Mouse (Mus musculus) heart, embryonic 10.5 days (tissue): ENCODE measurements around the gene Slc25a31. TPM values are rescaled to one million over a fixed set of nuclear protein-coding genes. Genes with fewer than 3 reads are reported as not detected.

Experiments used
- DNase-seq: peaks from one replicate; pipeline ENCODE4 v3.0.0-alpha.2; 2017; ENCODE audit warnings: low spot score
- H3K27ac ChIP-seq: fragments of 300-500 bp; sonication (generic); 2 replicates; pipeline ENCODE4 v1.5.1; 2016; ENCODE audit warnings: mild to moderate bottlenecking
- H3K27me3 ChIP-seq: fragments of 300-500 bp; sonication (generic); 2 replicates; pipeline ENCODE4 v1.6.1; 2016; ENCODE audit warnings: mild to moderate bottlenecking; ENCODE audit not compliant: poor library complexity, insufficient read depth, severe bottlenecking
- H3K36me3 ChIP-seq: fragments of 300-500 bp; sonication (generic); 2 replicates; pipeline ENCODE4 v1.6.1; 2016; ENCODE audit warnings: mild to moderate bottlenecking, moderate library complexity
- H3K4me1 ChIP-seq: fragments of 300-500 bp; sonication (generic); 2 replicates; pipeline ENCODE4 v1.6.1; 2016; ENCODE audit warnings: mild to moderate bottlenecking
- H3K4me3 ChIP-seq: fragments of 300-500 bp; sonication (generic); 2 replicates; pipeline ENCODE4 v1.5.1; 2016; ENCODE audit warnings: mild to moderate bottlenecking, moderate library complexity
- H3K9me3 ChIP-seq: fragments of 300-500 bp; sonication (generic); 2 replicates; pipeline ENCODE4 v1.6.1; 2016; ENCODE audit warnings: mild to moderate bottlenecking, moderate library complexity
- WGBS: fragments of 180-500 bp; shearing (Covaris S2); methylation state at CpG from one replicate; pipeline ENCODE4 v1.1.7; 2016; 5-methylcytosine and 5-hydroxymethylcytosine counted together
- polyA plus RNA-seq: library from polyadenylated mRNA; unstranded; fragments of >200 nt; fragmentation: Nextera tagmentation; extraction: Ambion mirVana; gene quantifications from 2 replicates; pipeline ENCODE4 v1.2.1, GENCODE M21; 2016

The Slc25a31 gene
- polyA plus RNA-seq, result 0.21 and 0.35 TPM in 2 replicates

DNA sequence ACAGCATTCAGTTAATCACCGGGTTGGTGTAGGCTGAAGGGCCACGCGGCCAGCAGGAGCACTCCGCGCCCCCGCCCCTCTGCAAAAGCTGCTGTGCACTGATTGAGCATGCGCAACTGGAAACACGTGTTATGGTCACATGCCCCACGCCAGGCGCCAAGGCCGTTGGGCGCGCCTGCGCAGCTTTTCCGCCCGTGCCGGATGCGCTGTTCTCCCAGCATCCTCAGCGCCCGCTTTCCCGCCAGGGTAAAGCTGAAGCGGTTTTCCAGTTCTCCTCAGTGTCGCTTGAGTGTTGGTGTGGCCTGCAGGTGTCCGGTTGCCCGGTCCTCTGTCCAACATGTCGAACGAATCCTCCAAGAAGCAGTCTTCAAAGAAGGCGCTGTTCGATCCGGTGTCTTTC is at the start of gene Slc25a31:
Gene Slc25a31 (plus strand): TSS at position 201 of the 400 bp plus-strand sequence.
- WGBS, result 83% methylated on average over 30 of the region's 30 CpGs
- Histone ChIP-seq H3K27me3 (no peaks in the 10 kb centered on the region), H3K4me1 (no peaks in the 10 kb centered on the region), H3K27ac (no peak within 1 kb of the TSS), H3K36me3 (no peaks in the 10 kb centered on the region), H3K9me3 (no peaks in the 10 kb centered on the region; the same call in 1 of the 2 replicates), H3K4me3 (no peak within 1 kb of the TSS)
- no peak for DNase-seq

- 92% methylated on average over 2 of the region's 2 CpGs for WGBS
Measured at GRCm38 (mm10) chr3:40660231-40660630, 48.4 kb upstream of the Slc25a31 start.

DNA sequence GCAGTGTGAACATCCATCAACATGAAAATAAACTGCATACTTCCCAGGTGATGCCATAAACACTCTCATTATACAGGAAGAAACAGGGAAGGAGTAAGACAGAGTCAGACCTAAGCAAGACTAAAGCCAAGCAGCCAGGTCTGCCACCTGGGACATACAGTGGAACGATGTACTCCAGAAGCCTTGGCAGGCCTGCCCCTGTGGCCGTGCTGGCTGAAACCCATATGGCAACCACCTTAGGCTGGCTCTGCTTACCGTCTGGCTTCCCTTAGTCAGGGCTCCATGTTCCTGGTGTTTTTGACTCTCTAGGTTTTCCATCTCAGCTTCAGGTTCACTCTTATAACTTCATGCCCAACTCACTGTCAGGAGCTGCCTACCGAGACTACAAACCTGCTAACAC is 42.5 kb upstream of the Slc25a31 start:
- DNase-seq, result no peak
- 82% methylated on average over 4 of the region's 4 CpGs for WGBS
- peaks cover 15% of the 10 kb centered on the region; the same call in 1 of the 2 replicates for H3K36me3 ChIP-seq
- H3K27ac ChIP-seq, result no peak overlapping the region
- H3K27me3 ChIP-seq, result no peaks in the 10 kb centered on the region
- H3K4me3 ChIP-seq, result no peak overlapping the region
- peaks cover 4% of the 10 kb centered on the region; the same call in 1 of the 2 replicates for H3K4me1 ChIP-seq
- no peaks in the 10 kb centered on the region for H3K9me3 ChIP-seq

More at GRCm38 (mm10) chr3:40660231-40660630, 48.4 kb upstream of the Slc25a31 start:
- Histone ChIP-seq H3K27ac (no peak overlapping the region), H3K9me3 (no peaks in the 10 kb centered on the region), H3K27me3 (no peaks in the 10 kb centered on the region), H3K4me1 (no peaks in the 10 kb centered on the region), H3K36me3 (peaks cover 13% of the 10 kb centered on the region; the same call in 1 of the 2 replicates), H3K4me3 (no peak overlapping the region)
- no peak for DNase-seq

- Histone ChIP-seq H3K27ac (no peak overlapping the region), H3K4me1 (peaks cover 4% of the 10 kb centered on the region; the same call in 1 of the 2 replicates), H3K27me3 (no peaks in the 10 kb centered on the region), H3K9me3 (no peaks in the 10 kb centered on the region), H3K4me3 (no peak overlapping the region), H3K36me3 (peaks cover 15% of the 10 kb centered on the region; the same call in 1 of the 2 replicates)
- no peak for DNase-seq
- WGBS, result 87% methylated on average over 8 of the region's 8 CpGs
Measured at GRCm38 (mm10) chr3:40666861-40667719, 41.6 kb upstream of the Slc25a31 start.

DNA sequence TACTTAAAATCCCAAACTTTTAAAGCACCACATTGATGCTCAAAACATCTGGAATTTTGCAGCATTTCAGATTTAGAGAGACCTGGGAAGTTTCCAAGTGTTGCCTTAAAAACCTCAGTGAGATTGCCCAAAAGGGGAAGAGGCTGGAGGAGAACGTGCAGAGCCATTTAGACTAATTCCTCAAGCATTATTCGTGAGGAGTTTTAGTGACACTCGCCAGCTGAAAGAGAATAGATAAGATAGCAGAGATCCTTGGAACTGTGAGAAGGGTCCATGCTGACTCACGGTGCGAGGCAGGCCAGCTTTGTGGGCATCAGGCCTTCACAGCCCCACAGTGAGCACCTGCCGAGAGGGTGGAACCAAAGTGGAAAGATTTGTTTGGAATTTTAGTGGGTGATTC is 39.8 kb upstream of the Slc25a31 start:
- 23% methylated on average over 6 of the region's 6 CpGs for WGBS
- DNase-seq, result no peak
- Histone ChIP-seq H3K36me3 (peaks cover 11% of the 10 kb centered on the region; the same call in 1 of the 2 replicates), H3K4me3 (no peak overlapping the region), H3K27ac (no peak overlapping the region), H3K9me3 (no peaks in the 10 kb centered on the region), H3K27me3 (no peaks in the 10 kb centered on the region), H3K4me1 (peaks cover 4% of the 10 kb centered on the region; the same call in 1 of the 2 replicates)

GRCm38 (mm10) chr3:40669395-40669794 is 39.3 kb upstream of the Slc25a31 start:
- H3K9me3 ChIP-seq, result no peaks in the 10 kb centered on the region

GRCm38 (mm10) chr3:40673515-40673914 is 35.1 kb upstream of the Slc25a31 start:
- peaks cover 17% of the 10 kb centered on the region for H3K4me1 ChIP-seq
- no peaks in the 10 kb centered on the region for H3K9me3 ChIP-seq
- no peaks in the 10 kb centered on the region for H3K27me3 ChIP-seq
- H3K36me3 ChIP-seq, result no peaks in the 10 kb centered on the region
- WGBS, result 82% methylated on average over 1 of the region's 1 CpGs
- H3K4me3 ChIP-seq, result no peak overlapping the region
- DNase-seq, result no peak
- H3K27ac ChIP-seq, result no peak overlapping the region

More at GRCm38 (mm10) chr3:40669395-40669794, 39.3 kb upstream of the Slc25a31 start:
- DNase-seq, result no peak
- Histone ChIP-seq H3K36me3 (peaks cover 11% of the 10 kb centered on the region; the same call in 1 of the 2 replicates), H3K4me3 (no peak overlapping the region), H3K4me1 (peaks cover 4% of the 10 kb centered on the region; the same call in 1 of the 2 replicates), H3K27ac (no peak overlapping the region), H3K27me3 (no peaks in the 10 kb centered on the region)
- WGBS, result 92% methylated on average over 3 of the region's 3 CpGs

DNA sequence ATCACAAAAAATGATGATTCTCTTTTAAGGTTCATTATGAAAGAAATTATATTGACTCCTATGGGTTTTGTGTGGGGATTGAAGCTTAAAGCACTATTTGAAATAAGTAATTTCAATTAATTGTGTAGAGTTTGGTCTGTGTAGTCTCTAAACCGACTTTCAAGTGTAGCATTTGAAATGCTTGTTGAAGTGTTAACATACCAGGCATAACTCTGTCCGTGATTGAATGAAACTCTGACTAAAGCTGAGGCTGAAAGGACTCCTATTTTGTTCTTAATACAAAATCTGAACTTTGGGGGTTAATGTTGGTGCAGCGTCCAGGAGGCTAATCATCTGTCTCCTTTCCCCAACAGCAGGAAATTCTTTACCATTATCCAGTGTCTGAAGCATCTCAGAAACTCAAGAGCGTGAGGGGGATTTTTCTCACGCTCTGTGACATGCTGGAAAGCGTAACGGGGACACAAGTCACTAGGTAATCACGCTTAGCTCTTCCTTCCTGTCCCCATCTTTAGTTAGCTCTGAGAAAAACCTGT is 33.7 kb upstream of the Slc25a31 start:
- no peak for DNase-seq
- H3K36me3 ChIP-seq, result no peaks in the 10 kb centered on the region
- peaks cover 13% of the 10 kb centered on the region for H3K4me1 ChIP-seq
- H3K4me3 ChIP-seq, result peak overlapping the region; percentile 19
- H3K27me3 ChIP-seq, result no peaks in the 10 kb centered on the region
- 13% methylated on average over 8 of the region's 8 CpGs for WGBS
- no peaks in the 10 kb centered on the region for H3K9me3 ChIP-seq
- H3K27ac ChIP-seq, result peak overlapping the region; percentile 11; the same call in 1 of the 2 replicates

- no peak for DNase-seq
- Histone ChIP-seq H3K27me3 (no peaks in the 10 kb centered on the region), H3K9me3 (no peaks in the 10 kb centered on the region), H3K4me1 (peaks cover 37% of the 10 kb centered on the region), H3K4me3 (no peak overlapping the region), H3K27ac (no peak overlapping the region), H3K36me3 (0 out of 2 replicates have a peak, but pooled peaks cover 3% of the 10 kb centered on the region)
- WGBS, result 79% methylated on average over 1 of the region's 1 CpGs
Measured at GRCm38 (mm10) chr3:40678856-40679255, 29.8 kb upstream of the Slc25a31 start.

DNA sequence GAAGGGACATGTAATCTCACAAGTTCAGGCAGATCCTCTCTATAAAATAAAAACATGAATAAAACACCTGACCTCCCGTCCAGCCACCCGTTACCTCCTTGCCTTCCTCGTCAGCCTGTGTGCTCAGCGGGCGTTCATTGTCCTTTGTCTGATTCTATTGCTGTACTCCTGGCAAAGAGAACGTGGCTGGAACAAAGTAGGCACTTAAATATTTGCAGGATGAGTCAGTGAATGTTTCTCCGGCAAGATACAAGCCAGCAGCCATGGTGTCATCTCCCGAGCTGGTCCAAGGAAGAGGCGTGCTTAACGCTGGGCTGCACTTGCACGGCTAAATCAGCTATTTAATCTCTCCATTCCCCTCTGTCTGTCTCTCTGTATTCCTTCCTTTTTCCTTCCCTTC is 26.3 kb upstream of the Slc25a31 start:
- 0 out of 2 replicates have a peak overlapping the region, but pooled peaks have one; percentile 22 for H3K4me3 ChIP-seq
- peak overlapping the region; percentile 81 for H3K27ac ChIP-seq
- H3K4me1 ChIP-seq, result peaks cover 46% of the 10 kb centered on the region
- 0 out of 2 replicates have a peak, but pooled peaks cover 3% of the 10 kb centered on the region for H3K36me3 ChIP-seq
- no peak for DNase-seq
- 29% methylated on average over 11 of the region's 11 CpGs for WGBS
- no peaks in the 10 kb centered on the region for H3K9me3 ChIP-seq
- no peaks in the 10 kb centered on the region for H3K27me3 ChIP-seq

- peaks cover 53% of the 10 kb centered on the region for H3K4me1 ChIP-seq
- no peaks in the 10 kb centered on the region for H3K27me3 ChIP-seq
- H3K9me3 ChIP-seq, result no peaks in the 10 kb centered on the region
- 0 out of 2 replicates have a peak, but pooled peaks cover 3% of the 10 kb centered on the region for H3K36me3 ChIP-seq
- H3K4me3 ChIP-seq, result no peak overlapping the region
- no peak for DNase-seq
- peak overlapping the region; percentile 81 for H3K27ac ChIP-seq
- WGBS, result 87% methylated on average over 18 of the region's 18 CpGs
Measured at GRCm38 (mm10) chr3:40683171-40683570, 25.5 kb upstream of the Slc25a31 start.

DNA sequence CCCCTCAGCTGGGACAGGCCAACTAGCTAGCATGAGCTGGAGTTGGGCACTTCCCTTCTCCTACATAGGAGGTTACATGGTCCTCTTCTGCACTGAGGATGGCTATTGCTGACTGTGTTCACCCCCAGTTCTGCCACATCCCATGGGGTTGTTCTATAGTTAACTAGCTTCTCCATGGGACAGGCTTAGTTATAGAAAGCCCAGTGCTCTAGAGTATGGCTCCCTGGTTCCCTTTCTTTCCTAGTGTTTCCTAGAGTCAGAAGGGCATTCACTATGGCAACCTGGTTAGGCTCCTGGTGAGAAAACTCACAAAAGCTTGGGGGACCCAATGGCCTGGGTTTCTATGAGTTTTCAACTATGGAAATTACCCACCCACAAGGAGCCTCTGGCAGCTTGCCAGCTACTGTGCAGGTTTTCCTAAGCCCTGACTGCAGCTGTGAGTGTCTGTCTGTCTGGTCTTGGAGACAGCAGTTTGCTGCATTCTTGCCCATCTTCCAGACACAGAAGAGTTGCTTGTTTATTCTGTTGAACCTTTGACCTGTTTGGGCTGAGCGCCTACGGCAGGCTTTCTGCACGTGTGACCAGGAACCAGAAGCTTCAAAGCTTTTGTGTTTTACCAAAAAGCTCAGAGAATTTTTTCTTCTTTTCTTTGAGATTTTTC is 22.7 kb upstream of the Slc25a31 start:
- Histone ChIP-seq H3K27me3 (no peaks in the 10 kb centered on the region), H3K4me1 (peaks cover 46% of the 10 kb centered on the region), H3K36me3 (0 out of 2 replicates have a peak, but pooled peaks cover 3% of the 10 kb centered on the region), H3K27ac (0 out of 2 replicates have a peak overlapping the region, but pooled peaks have one; percentile 3), H3K4me3 (no peak overlapping the region), H3K9me3 (no peaks in the 10 kb centered on the region)
- DNase-seq, result no peak
- 33% methylated on average over 3 of the region's 3 CpGs for WGBS
